In the genomic region with DNA sequence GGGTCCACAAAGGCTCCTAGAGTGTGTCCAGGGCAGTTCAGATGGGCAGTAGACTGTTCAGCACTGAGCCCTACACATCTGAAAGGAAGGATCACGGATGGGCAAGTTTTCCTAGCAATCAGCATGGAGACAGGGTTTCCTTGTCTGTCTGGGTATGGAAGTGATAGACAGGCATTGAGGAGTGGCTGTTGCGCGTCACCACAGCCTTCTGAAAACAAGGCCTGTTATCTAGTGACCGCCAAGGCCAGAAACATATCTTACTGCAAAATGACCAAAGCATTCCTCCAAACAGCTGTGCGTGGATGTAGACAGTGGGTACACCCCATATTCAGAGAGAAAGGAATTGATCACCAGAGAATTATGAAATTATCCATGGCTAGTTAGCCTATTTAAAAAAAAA, we compare ENCODE assay signal across 20 mouse cellular contexts. TPM values are rescaled to one million over a fixed set of nuclear protein-coding genes. Genes with fewer than 3 reads are reported as not detected.
DNase-seq lines count a peak whose midpoint lies in the region; ATAC-seq and TF ChIP-seq lines count a peak whose summit lies in the region.
"Had no signal": no experiment of that assay in that cellular context is flagged by ENCODE, and none has a peak within 500 bp of the region (broad histone marks: within the 10 kb centered on the region; RNA-seq: fewer than 3 reads in every experiment).

No protein-coding gene starts in this region.

- no peaks in the 10 kb centered on the region for H3K36me3 ChIP-seq in hindbrain, embryonic 13.5 days
- H3K36me3 ChIP-seq in hindbrain, embryonic 12.5 days = no peaks in the 10 kb centered on the region
- H3K36me3 ChIP-seq in ES-E14 (ENCODE audit: control insufficient read depth, insufficient read depth, low read length, poor library complexity, severe bottlenecking) = no peaks in the 10 kb centered on the region
- H3K36me3 ChIP-seq: forebrain, embryonic 15.5 days; intestine, embryonic 15.5 days; limb, embryonic 10.5 days; neural tube, embryonic 15.5 days had no signal

- no peak for TF ChIP-seq CTCF in gastrocnemius, adult 2 months (IDR thresholded peaks at IDR 0.05)

- no peak for ATAC-seq in hindbrain, embryonic 13.5 days (ENCODE audit: low FRiP score)
- ATAC-seq in hindbrain, embryonic 12.5 days (ENCODE audit: low FRiP score) = no peak
- ATAC-seq: CD4-positive, CD25-positive, alpha-beta regulatory T cell, adult 4 months; forebrain, embryonic 15.5 days; intestine, embryonic 15.5 days had no signal

- DNase-seq in gastrocnemius, adult 2 months = no peak
- no peak for DNase-seq in gastrocnemius, adult 8-10 months (ENCODE audit: low spot score in 2 of 2)
- no peak for DNase-seq in ES-E14 (ENCODE audit: low read depth, low spot score)
- peak; percentile 55 to 60 for DNase-seq in adrenal gland, postnatal 36 days
- no peak for DNase-seq in cerebellum, adult 8-10 months
- DNase-seq in kidney, adult 9 months = no peak
- DNase-seq: cerebellum, adult 9-10 months; embryo, embryonic 11 days; gastrocnemius, postnatal 10 days; lung, postnatal 4 days; right cerebral cortex, adult 18-20 months; spleen, adult 18-20 months; thymus, postnatal 25 days had no signal

- WGBS in hindbrain, embryonic 13.5 days = 83% methylated on average over 5 of the region's 5 CpGs
- WGBS in hindbrain, embryonic 12.5 days = 81% methylated on average over 5 of the region's 5 CpGs

- H3K9me3 ChIP-seq in hindbrain, embryonic 13.5 days = no peaks in the 10 kb centered on the region
- no peaks in the 10 kb centered on the region for H3K9me3 ChIP-seq in hindbrain, embryonic 12.5 days (replicated peaks)
- no peaks in the 10 kb centered on the region for H3K9me3 ChIP-seq in ES-E14 (ENCODE audit: control insufficient read depth, insufficient read depth, low read depth, low read length)
- H3K9me3 ChIP-seq: forebrain, embryonic 15.5 days; intestine, embryonic 15.5 days; limb, embryonic 10.5 days; neural tube, embryonic 15.5 days had no signal

- peaks cover 20% of the 10 kb centered on the region for H3K4me1 ChIP-seq in hindbrain, embryonic 13.5 days (replicated peaks)
- peaks cover 15% of the 10 kb centered on the region for H3K4me1 ChIP-seq in hindbrain, embryonic 12.5 days
- H3K4me1 ChIP-seq in ES-E14 (ENCODE audit: control insufficient read depth in 2 of 2, insufficient read depth in 2 of 2, low read length in 2 of 2, poor library complexity in 1 of 2) = peaks cover 2 to 6% of the 10 kb centered on the region in 2 experiments; a peak in 2 of 4 replicates

- intact Hi-C loops in gastrocnemius, adult 2 months (cut with DNase I) = no loop called here

- H3K4me3 ChIP-seq in gastrocnemius, adult 2 months = no peak overlapping the region
- no peak overlapping the region for H3K4me3 ChIP-seq in hindbrain, embryonic 13.5 days
- no peak overlapping the region for H3K4me3 ChIP-seq in hindbrain, embryonic 12.5 days
- no peak overlapping the region for H3K4me3 ChIP-seq in ES-E14 (ENCODE audit: insufficient read depth in 1 of 2, low read depth in 1 of 2, low read length in 2 of 2, poor library complexity in 1 of 2, severe bottlenecking in 1 of 2)
- H3K4me3 ChIP-seq: forebrain, embryonic 15.5 days; intestine, embryonic 15.5 days; limb, embryonic 10.5 days; neural tube, embryonic 15.5 days had no signal

- no peak overlapping the region for H3K4me2 ChIP-seq in hindbrain, embryonic 13.5 days
- H3K4me2 ChIP-seq in hindbrain, embryonic 12.5 days (replicated peaks) = no peak overlapping the region
- H3K4me2 ChIP-seq: forebrain, embryonic 15.5 days; intestine, embryonic 15.5 days; neural tube, embryonic 15.5 days had no signal

- peak overlapping the region; percentile 59 for H3K27ac ChIP-seq in gastrocnemius, adult 2 months
- H3K27ac ChIP-seq in hindbrain, embryonic 13.5 days = peak overlapping the region; percentile 12; the same call in 1 of the 2 replicates
- H3K27ac ChIP-seq in hindbrain, embryonic 12.5 days = no peak overlapping the region
- H3K27ac ChIP-seq in ES-E14 (ENCODE audit: insufficient read depth, low read depth, low read length, poor library complexity, severe bottlenecking) = 0 out of 2 replicates have a peak overlapping the region, but pooled peaks have one; percentile 7
- H3K27ac ChIP-seq: forebrain, embryonic 15.5 days; intestine, embryonic 15.5 days; limb, embryonic 10.5 days; neural tube, embryonic 15.5 days had no signal

- no peak overlapping the region for H3K9ac ChIP-seq in hindbrain, embryonic 13.5 days
- H3K9ac ChIP-seq in hindbrain, embryonic 12.5 days = no peak overlapping the region
- no peak overlapping the region for H3K9ac ChIP-seq in ES-E14 (ENCODE audit: insufficient read depth, low read depth, low read length, poor library complexity, severe bottlenecking)
- H3K9ac ChIP-seq: forebrain, embryonic 15.5 days; intestine, embryonic 15.5 days; neural tube, embryonic 15.5 days had no signal

- H3K27me3 ChIP-seq in hindbrain, embryonic 13.5 days = no peaks in the 10 kb centered on the region
- no peaks in the 10 kb centered on the region for H3K27me3 ChIP-seq in hindbrain, embryonic 12.5 days
- H3K27me3 ChIP-seq: forebrain, embryonic 15.5 days; intestine, embryonic 15.5 days; neural tube, embryonic 15.5 days had no signal

- in situ Hi-C loops in ES-E14 (cut with MboI; ENCODE audit: low sequenced_read_pairs in 2 of 2, unreplicated experiment in 2 of 2) = no loop called here

TF ChIP-seq in ES-E14, 5 proteins besides CTCF, POLR2A, EP300 and RAD21:
- TF ChIP-seq ZC3H11A (IDR thresholded peaks at IDR 0.05; ENCODE audit: borderline replicate concordance, low read depth, low read length) (no peak), MAFK (IDR thresholded peaks at IDR 0.05; ENCODE audit: insufficient read depth, low read depth, low read length) (no peak), ZNF384 (IDR thresholded peaks at IDR 0.05; ENCODE audit: low read depth, low read length) (no peak), CHD2 (IDR thresholded peaks at IDR 0.05; ENCODE audit: low read depth, low read length) (no peak), HCFC1 (IDR thresholded peaks at IDR 0.05; ENCODE audit: borderline replicate concordance, insufficient read depth, low read length) (no peak)

RNA-seq across cellular contexts. Expression of a gene that starts 47.1 kb away (rescaled TPM):
- total RNA-seq in gastrocnemius, adult 2 months (2021) = 10 to 100 TPM; 53.8 to 62.8 TPM
- 10 to 100 TPM; 57.6 to 68.1 (median 61.3) TPM for total RNA-seq in gastrocnemius, adult 8-10 months (2022)
- 17.7 and 19.1 TPM in 2 replicates for polyA plus RNA-seq in hindbrain, embryonic 13.5 days (2015; fragmentation: Nextera tagmentation; extraction: Ambion mirVana)
- 18.1 and 19.2 TPM in 2 replicates for polyA plus RNA-seq in hindbrain, embryonic 12.5 days (2016; fragmentation: Nextera tagmentation; extraction: Ambion mirVana)
- 42.5 and 57.0 TPM in 2 replicates for total RNA-seq in ES-E14 (2012; rRNA removed)
- total RNA-seq in adrenal gland, postnatal 36 days (2021) = 10 to 100 TPM; 59.4 to 88.9 TPM

Comparison
In these comparisons a context has a peak if more than half of its experiments do, and no peak if none do; other contexts are left out.
1. DNase-seq: peak in adrenal gland, postnatal 36 days (2 of 2); none in gastrocnemius, adult 2 months (single experiment), gastrocnemius, adult 8-10 months (0 of 2), ES-E14 (single experiment), cerebellum, adult 8-10 months (single experiment) and kidney, adult 9 months (single experiment).